Mouse (Mus musculus) spleen, postnatal 36 days (tissue): ENCODE measurements at regions not wholly inside any gene's neighbourhood (a gene's known extent, or its start where the extent isn't known, plus 50 kb on each side); places are given as distances from the start of the nearest gene placed in this dataset.
"Not testable (repeated sequence)": the region's sequence is repeated elsewhere in the genome, so short reads cannot be mapped to it uniquely, and the experiment has no call there.

Experiments used
- DNase-seq, 2 experiments: peaks; one replicate each; pipeline ENCODE4 v3.0.0; 2022; ENCODE audit warnings: low spot score in 2 of 2, mixed read lengths in 1 of 2

DNA sequence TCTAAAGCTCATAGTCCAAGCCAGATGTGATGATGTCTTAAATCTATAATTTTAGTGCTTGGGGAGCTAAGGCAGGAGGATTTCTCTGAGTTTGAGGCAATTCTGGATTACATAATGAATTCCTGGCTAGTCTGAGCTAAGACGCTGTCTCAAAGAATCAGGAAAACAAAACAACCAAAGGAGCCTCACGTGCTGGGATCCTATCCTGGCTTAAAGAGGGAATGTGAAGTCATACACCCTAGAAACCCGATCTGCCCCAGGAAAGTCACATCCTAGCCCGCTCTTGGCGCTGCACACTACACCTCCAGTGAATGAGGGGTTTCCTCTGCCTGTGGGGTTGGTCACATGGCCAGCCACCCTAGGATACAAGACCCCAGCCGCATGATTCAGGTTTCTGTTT, 211.2 kb downstream of the Glrx3 start:
- DNase-seq: no peak

- no peak for DNase-seq
These were observed 212.2 kb downstream of the Glrx3 start for GRCm38 (mm10) chr7:137649650-137650049.

DNA sequence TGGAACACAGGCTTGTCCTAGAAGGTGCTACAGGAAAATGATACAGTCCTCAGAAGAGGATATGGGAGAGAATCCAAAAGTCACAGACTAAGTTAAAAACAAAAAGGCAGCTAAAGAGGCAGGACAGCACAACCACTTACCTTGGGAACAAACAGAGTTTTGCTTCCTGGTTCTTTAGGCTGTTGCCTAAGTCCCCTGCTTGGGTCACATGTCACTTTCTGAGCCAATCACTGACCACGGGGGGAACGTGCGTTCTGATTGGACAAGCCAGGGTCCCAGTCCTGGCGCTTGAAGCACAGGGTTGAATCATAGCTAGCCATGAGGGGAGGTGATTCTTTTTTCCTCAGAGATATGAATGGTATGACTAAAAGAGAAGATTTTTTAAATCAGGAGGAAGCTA, 216.4 kb downstream of the Glrx3 start:
- no peak for DNase-seq

DNA sequence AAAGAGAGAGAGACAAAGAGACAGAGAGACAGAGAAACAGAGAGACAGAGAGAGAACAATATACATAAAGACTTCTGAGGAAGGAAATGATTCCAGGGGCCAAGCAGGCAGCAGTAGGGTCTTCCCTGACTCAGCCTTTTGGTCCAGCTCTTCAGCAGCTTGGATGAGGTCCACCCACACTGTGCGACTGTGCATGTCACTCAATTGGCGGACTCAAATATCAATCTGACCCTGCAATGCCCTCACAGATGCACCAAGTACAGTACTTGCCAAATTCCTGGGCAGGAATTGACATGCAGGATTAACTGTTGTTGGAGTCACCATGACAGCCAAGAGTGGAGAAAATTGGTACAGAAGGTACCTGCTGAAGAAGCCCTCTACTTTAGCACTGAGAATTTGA, 229.8 kb downstream of the Glrx3 start:
- no peak for DNase-seq

DNA sequence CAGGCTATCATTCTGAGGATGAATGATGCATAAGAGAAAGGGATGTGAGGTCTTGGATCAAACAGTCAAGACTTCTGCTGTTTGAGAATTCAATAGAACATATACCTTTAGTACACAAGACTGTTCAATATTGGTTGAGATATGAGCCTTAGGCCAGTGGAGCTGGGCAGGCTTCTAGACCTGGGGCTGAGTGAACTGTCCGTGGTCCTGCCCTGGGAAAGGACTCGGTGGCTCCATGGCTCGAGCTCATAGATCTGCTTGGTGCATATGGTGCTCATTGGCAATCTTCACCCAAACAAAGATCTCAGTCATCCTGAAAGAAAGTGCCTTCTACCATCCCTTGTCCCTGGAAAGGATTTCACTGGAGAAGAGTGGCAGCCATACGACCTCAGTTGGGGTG, 233.7 kb downstream of the Glrx3 start:
- no peak for DNase-seq

DNA sequence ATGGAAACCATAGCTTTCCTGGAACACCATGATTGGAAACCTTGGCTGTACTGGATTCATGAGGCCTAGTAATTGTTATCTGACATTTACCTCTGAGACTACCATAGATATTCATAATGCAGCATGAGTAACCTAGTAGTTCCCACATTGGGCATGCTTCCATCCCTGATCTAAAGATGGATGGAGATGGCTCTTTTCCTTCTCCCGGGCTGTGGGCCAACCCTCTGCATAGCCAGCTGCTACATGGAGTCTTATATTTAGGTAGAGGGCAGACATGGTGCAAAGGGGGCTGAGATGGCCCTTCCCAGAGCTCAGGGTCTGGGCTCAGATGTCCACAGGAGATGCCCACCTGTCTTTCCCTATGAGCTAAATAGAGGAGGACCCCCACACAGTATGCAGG, 237.2 kb downstream of the Glrx3 start:
- DNase-seq: no peak

DNA sequence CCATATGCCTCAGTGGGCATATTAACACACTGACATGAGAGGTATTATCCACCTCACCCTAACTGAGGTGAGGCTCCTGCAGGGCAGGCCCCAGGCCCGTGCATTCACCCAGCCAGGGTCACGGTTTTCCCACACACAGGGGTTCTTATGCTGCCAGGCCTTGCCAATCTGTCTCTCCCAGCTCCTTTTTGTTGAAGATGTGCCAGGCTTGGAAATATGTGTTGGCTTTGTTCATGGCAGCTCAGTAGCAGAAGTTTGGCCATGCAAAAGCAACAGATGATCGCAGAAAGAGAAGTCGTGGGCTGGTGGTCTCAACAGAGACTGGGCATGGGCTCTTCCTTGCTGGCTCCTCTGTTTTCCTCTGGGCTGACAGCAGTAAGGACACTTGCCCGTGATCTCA, 238.0 kb downstream of the Glrx3 start:
- DNase-seq: no peak

DNA sequence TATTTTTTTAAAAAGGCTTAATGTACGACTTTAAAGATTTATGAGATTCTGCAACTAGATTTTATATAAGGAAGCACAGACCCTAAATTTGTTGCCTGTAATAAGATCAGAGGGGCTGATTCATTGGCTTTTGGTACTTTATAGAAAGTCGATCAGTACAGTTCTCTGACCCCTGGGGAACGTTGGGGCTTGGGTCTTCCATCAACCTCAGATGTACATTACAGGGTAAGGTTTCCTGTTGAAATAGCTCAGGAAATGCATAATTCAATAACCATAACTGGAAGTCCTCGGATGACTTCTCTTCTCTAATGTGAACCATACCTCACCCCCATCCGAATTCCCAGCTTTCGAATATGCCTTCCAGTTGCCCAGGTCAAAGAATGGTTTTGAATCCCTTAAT, 247.4 kb downstream of the Glrx3 start:
- no peak for DNase-seq

DNA sequence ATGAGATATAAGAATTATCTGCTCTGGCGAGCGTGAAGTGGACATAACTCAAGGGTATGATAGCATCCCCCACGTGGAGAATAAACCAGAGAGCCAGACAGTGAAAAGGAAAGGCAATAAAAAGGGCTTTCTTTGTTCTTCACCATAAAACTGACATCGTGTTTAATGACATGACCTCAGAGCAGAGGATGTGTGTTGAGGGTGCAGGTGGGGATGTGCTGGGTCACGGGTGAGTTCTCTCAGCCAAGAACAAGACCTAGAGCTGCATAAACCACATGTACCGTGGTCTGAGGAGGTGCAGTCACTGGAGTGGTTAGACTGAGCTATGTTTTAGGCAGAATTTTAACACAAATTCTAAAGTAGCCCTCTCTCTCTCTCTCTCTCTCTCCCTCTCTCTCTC, 247.9 kb downstream of the Glrx3 start:
- DNase-seq: no peak

GRCm38 (mm10) chr7:137696831-137697230, 259.4 kb downstream of the Glrx3 start:
- no peak for DNase-seq

GRCm38 (mm10) chr7:137698501-137698900, 261.1 kb downstream of the Glrx3 start:
- DNase-seq: not testable (repeated sequence)

- DNase-seq: no peak
These were observed 275.4 kb downstream of the Glrx3 start for GRCm38 (mm10) chr7:137712862-137713261.

- DNase-seq: no peak
These were observed 276.4 kb downstream of the Glrx3 start for GRCm38 (mm10) chr7:137713856-137714255.

DNA sequence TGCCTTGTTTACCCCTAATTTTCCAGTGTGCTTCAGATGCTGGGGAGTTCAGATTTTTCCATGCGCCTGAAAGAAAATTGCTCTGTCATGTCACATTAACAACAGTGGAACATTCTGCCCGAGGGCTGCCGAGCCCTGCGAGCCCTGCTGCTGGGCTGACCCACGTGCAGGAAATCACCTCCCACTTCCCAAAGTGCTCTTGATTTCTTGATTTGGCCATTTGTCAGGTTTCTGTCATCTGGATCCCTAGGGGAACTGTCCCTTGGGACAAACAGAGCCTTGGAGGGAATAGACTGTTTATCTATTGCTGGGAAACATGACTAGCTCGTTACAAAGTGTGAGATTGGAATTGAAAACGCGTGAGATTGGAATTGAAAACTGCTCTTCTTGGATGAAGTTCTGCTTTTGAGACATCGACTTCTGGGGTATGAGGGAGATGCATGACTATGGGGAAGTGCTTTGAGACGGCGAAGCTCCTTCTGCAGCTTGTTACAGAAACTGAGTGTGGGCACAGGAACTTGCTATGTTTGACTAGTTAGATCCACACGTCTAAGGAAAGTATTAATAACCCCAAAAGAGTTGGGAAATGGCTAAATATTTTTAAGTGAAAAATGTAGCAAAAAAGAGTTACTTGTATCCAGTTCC, 277.0 kb downstream of the Glrx3 start:
- no peak for DNase-seq

DNA sequence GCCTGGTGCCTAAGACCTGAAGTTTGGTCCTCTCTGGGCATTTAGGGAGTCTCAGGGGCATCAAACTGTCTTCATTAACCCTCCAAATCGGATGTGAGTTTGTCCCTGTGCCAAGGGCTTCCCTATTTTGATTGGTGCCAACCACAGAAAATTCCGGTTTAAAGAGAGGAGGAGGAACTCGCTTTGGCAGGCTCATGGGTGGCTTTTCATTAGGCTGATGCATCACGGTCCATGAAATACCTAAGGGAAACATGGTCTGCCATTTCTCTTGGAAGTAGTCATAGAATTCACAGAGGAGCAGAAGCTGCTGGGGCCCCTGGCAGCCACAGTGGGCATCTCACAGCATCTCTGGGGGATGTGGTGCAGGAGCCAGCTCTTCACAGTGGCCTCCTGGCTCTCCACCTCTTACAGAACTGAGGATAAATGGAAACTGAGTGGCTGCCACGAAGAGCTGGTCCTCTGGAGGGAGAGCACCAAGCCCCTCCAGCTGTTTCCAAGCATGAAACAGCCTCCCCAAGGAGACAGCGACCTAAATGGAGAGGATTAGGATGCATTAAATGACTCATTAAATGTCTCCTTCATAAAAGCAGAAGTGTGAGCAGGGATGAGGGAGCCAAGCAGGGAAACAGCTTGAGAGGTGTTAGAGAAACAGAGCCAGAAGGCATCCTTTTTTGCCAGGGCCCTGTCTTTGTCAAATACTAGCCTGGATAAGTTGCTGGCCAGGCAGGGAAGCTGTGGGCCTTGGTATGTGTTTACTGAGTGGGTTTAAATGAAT, 277.9 kb downstream of the Glrx3 start:
- no peak for DNase-seq

DNA sequence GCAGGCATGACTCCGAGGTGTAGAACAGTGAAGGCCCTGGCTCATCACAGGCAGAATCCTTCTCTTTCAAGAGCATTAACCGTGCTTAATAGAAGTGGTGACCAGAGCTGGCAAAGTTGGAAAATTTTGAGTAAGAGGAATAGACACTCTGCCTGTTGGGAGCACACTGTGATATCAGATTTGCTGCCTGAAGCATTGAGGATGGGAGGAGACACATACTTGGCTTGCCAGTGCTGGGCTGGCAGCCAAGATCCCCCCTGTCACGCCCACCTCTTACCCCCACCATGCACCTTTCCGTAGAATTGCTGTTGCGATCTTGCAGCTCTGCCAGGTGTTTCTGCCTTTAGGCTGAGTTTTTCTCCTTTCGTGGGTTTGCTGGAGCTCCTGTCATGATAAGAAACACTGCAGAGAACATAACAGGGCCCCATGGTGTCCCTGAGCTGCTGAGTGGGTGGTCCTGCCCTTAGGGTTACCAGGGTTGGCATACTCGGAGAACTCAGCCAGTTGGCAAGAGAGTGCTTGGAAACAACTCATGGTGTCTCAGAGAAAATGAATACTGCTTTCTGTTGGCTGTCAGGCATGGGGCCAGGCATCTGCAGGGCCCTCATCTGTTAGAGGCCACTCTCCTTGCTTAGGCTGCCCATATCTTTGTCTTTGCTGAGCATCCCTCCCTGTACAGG, 286.1 kb downstream of the Glrx3 start:
- DNase-seq: no peak

DNA sequence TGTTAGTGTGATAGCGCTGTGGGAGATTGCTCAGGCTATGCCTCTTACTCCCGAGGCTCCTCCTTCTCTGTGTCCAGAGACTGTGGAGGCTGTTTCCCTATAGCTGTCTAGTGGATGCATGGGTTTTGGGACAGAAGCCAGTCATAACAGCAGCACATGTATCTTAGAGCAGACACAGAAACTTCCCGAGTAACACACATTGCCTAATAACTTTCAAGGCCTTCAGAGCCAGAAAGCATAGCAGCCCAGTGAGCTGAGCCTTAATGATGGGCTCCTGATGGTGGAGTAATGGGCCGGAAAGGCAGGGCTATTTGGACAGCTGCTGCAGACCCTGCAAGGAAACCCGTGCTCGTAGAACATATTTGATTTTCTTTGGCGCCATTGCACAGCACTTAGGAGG, 288.6 kb downstream of the Glrx3 start:
- no peak for DNase-seq

DNA sequence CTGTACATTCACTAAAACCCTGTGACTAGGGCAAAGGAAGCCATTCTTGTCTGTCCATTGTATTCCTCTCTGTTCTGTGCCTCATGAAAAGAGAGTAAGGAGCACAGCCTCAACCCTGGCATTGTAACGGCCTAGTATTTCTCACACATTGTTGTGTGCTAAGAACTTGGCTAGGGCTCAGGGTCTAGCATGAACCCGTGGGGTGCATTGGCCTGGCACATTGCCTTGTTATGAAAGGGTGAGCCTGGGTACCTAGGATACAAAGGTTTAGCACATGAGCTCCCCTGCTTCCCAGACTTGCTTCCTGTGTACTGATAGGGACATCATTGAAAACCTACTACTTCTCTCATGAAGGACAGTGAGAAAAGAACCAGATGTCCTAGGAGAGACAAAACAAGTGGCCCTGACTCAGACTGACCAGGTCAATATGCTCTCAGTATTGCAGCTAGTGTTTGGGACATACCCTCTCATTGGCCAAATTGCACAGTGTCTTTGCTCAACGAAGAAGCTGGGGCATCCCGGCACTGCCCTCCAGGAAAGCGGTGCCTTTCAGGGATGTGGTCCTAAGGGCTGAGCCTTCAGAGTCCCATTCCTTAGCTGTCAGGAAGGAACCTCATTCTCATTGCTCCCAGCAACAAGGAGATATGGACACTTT, 298.6 kb downstream of the Glrx3 start:
- DNase-seq: no peak

DNA sequence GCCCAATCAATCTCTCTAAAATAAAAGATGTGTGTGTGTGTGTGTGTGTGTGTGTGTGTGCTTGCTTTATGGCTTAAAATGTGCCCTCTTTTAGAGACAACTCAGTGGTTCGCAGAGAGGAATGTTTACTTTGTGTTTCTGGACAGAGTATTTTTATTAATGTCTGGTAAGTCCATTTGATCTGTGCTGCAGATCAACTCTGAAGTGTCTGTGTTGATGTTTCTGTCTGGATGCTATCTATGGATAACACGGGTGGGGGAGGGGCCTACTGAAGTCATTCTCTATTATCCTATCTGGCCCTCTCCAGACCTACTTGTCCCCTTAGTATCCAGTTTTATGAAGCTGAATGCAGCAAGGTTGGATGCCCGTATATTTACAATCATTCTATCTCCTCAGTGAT, 304.3 kb downstream of the Glrx3 start:
- no peak for DNase-seq

- DNase-seq: no peak
These were observed 304.9 kb downstream of the Glrx3 start for GRCm38 (mm10) chr7:137742297-137742751.

- DNase-seq: no peak
These were observed 308.2 kb downstream of the Glrx3 start for GRCm38 (mm10) chr7:137745575-137745974.

GRCm38 (mm10) chr7:137745991-137746390, 308.6 kb downstream of the Glrx3 start:
- DNase-seq: no peak
